ENCODE assay signal across 11 mouse cellular contexts in the genomic region with DNA sequence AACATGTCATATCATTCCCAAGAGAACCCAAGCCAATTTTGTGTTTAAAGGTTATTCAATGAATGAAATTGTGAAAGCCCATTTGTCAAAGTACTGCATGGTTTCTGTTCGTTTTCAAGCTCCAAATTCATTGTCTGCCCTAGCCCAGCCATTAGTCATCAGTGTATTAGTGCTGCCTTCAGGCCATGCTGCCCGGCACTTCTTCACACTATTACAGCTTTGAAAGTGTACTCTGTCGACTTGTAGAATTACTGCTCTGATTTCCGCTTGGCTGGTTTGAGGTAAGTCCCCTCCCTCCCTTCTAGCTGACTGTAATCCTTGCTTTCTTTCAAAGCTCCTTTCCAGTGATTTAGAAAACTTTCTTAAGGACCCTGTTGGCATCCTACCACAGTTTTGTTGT. TPM values are rescaled to one million over a fixed set of nuclear protein-coding genes. Genes with fewer than 3 reads are reported as not detected.
DNase-seq lines count a peak whose midpoint lies in the region; ATAC-seq and TF ChIP-seq lines count a peak whose summit lies in the region.
"Had no signal": no experiment of that assay in that cellular context is flagged by ENCODE, and none has a peak within 500 bp of the region (broad histone marks: within the 10 kb centered on the region; RNA-seq: fewer than 3 reads in every experiment).

No protein-coding gene starts in this region.

- H3ac ChIP-seq in myocyte (ENCODE audit: control insufficient read depth, insufficient read length) = no peak overlapping the region

- no peak for ATAC-seq in lung, embryonic 14.5 days (ENCODE audit: insufficient read depth)
- ATAC-seq in hindbrain, embryonic 15.5 days (ENCODE audit: low FRiP score, low read depth) = no peak

- H3K9me3 ChIP-seq in lung, embryonic 14.5 days (ENCODE audit: low read depth, low read length) = no peaks in the 10 kb centered on the region
- H3K9me3 ChIP-seq in embryonic facial prominence, embryonic 10.5 days = no peaks in the 10 kb centered on the region
- H3K9me3 ChIP-seq in hindbrain, embryonic 15.5 days = no peaks in the 10 kb centered on the region

- H3K36me3 ChIP-seq in lung, embryonic 14.5 days (ENCODE audit: insufficient read depth) = no peaks in the 10 kb centered on the region
- peaks cover 5% of the 10 kb centered on the region; the same call in 1 of the 2 replicates for H3K36me3 ChIP-seq in embryonic facial prominence, embryonic 10.5 days (replicated peaks)
- H3K36me3 ChIP-seq in hindbrain, embryonic 15.5 days = no peaks in the 10 kb centered on the region
- no peaks in the 10 kb centered on the region for H3K36me3 ChIP-seq in myocyte (ENCODE audit: control insufficient read depth, insufficient read depth)
- H3K36me3 ChIP-seq: G1E had no signal

- no peak for DNase-seq in lung, embryonic 14.5 days
- no peak for DNase-seq in lung, postnatal 14 days
- no peak for DNase-seq in embryonic facial prominence, embryonic 10.5 days (ENCODE audit: low spot score)
- DNase-seq in ovary, postnatal 14 days (ENCODE audit: low spot score) = no peak
- no peak for DNase-seq in cerebellum, postnatal 36 days
- DNase-seq: heart, postnatal 4 days; spleen, adult 18-20 months; thymus, postnatal 25 days had no signal

- H3K4me3 ChIP-seq in lung, embryonic 14.5 days (ENCODE audit: low read depth, low read length) = no peak overlapping the region
- H3K4me3 ChIP-seq in embryonic facial prominence, embryonic 10.5 days = peak overlapping the region; percentile 96
- no peak overlapping the region for H3K4me3 ChIP-seq in hindbrain, embryonic 15.5 days
- H3K4me3 ChIP-seq in myocyte = no peak overlapping the region

- TF ChIP-seq CTCF in lung, embryonic 14.5 days (IDR thresholded peaks at IDR 0.05; ENCODE audit: low read depth) = no peak

- H3K4me2 ChIP-seq in lung, embryonic 14.5 days = peak overlapping the region; percentile 21; the same call in 1 of the 2 replicates
- peak overlapping the region; percentile 9; the same call in 1 of the 2 replicates for H3K4me2 ChIP-seq in hindbrain, embryonic 15.5 days
- H3K4me2 ChIP-seq in myocyte (ENCODE audit: low read depth) = peak overlapping the region; percentile 68

- H3K27me3 ChIP-seq in lung, embryonic 14.5 days (ENCODE audit: insufficient read depth, low read length) = no peaks in the 10 kb centered on the region
- H3K27me3 ChIP-seq in embryonic facial prominence, embryonic 10.5 days (replicated peaks; ENCODE audit: low read depth, poor library complexity, severe bottlenecking) = no peaks in the 10 kb centered on the region
- H3K27me3 ChIP-seq in hindbrain, embryonic 15.5 days = peaks cover 13% of the 10 kb centered on the region
- H3K27me3 ChIP-seq in myocyte (ENCODE audit: control insufficient read depth, insufficient read depth, insufficient read length) = no peaks in the 10 kb centered on the region

- no peak overlapping the region for H3K27ac ChIP-seq in lung, embryonic 14.5 days (ENCODE audit: low read depth)
- H3K27ac ChIP-seq in embryonic facial prominence, embryonic 10.5 days (replicated peaks) = no peak overlapping the region
- no peak overlapping the region for H3K27ac ChIP-seq in hindbrain, embryonic 15.5 days (replicated peaks)

- no peak overlapping the region for H3K9ac ChIP-seq in lung, embryonic 14.5 days
- H3K9ac ChIP-seq in hindbrain, embryonic 15.5 days = no peak overlapping the region

- WGBS in lung, embryonic 14.5 days = 39% methylated on average over 4 of the region's 4 CpGs
- WGBS in embryonic facial prominence, embryonic 10.5 days = 19% methylated on average over 4 of the region's 4 CpGs
- 21% methylated on average over 4 of the region's 4 CpGs for WGBS in hindbrain, embryonic 15.5 days

- H3K79me2 ChIP-seq in myocyte (ENCODE audit: control insufficient read depth, insufficient read depth) = peaks cover 84% of the 10 kb centered on the region

- peaks cover 13% of the 10 kb centered on the region for H3K4me1 ChIP-seq in lung, embryonic 14.5 days (ENCODE audit: insufficient read depth)
- H3K4me1 ChIP-seq in embryonic facial prominence, embryonic 10.5 days = peaks cover 69% of the 10 kb centered on the region
- H3K4me1 ChIP-seq in hindbrain, embryonic 15.5 days (replicated peaks) = peaks cover 25% of the 10 kb centered on the region

- no peak for TF ChIP-seq POLR2A in myocyte (IDR thresholded peaks at IDR 0.05; ENCODE audit: insufficient read length, low read depth)

TF ChIP-seq in myocyte, 11 proteins besides CTCF, POLR2A, EP300 and RAD21:
- TF ChIP-seq USF1 (IDR thresholded peaks at IDR 0.05; ENCODE audit: low read depth) (no peak), MAX (IDR thresholded peaks at IDR 0.05; ENCODE audit: low read depth) (no peak), SRF (IDR thresholded peaks at IDR 0.05; ENCODE audit: control insufficient read depth, insufficient read length, low read depth) (no peak), TCF3 (IDR thresholded peaks at IDR 0.05; ENCODE audit: insufficient read length, low read depth) (no peak), CEBPB (IDR thresholded peaks at IDR 0.05; ENCODE audit: insufficient read depth, poor library complexity, severe bottlenecking) (no peak), E2F4 (IDR thresholded peaks at IDR 0.05; ENCODE audit: insufficient read depth) (no peak), TCF12 (IDR thresholded peaks at IDR 0.05; ENCODE audit: insufficient read depth, poor library complexity, severe bottlenecking) (no peak), MYOG (IDR thresholded peaks at IDR 0.05; ENCODE audit: control insufficient read depth in 1 of 3, insufficient read depth in 1 of 3, insufficient read length in 2 of 3, low read depth in 2 of 3) (no peak), POLR2AphosphoS2 (IDR thresholded peaks at IDR 0.05; ENCODE audit: insufficient read length, low read depth) (no peak), REST (IDR thresholded peaks at IDR 0.05; ENCODE audit: insufficient read depth, insufficient read length) (no peak), MYOD1 (IDR thresholded peaks at IDR 0.05; ENCODE audit: control insufficient read depth in 1 of 3, insufficient read length in 2 of 3, low read depth in 2 of 3) (no peak)

RNA-seq across cellular contexts. Expression of a gene that starts 5.4 kb away (rescaled TPM):
- polyA plus RNA-seq in lung, embryonic 14.5 days (2014; fragmentation: Nextera tagmentation; extraction: Ambion mirVana) = 27.5 and 30.6 TPM in 2 replicates
- 33.9 and 35.4 TPM in 2 replicates for polyA plus RNA-seq in embryonic facial prominence, embryonic 10.5 days (2016; fragmentation: Nextera tagmentation; extraction: Ambion mirVana)
- polyA plus RNA-seq in hindbrain, embryonic 15.5 days (2015; fragmentation: Nextera tagmentation; extraction: Ambion mirVana) = 5.4 and 8.8 TPM in 2 replicates
- polyA plus RNA-seq in myocyte (2012; fragmentation: generic; extraction: Trizol) = 3.9 TPM
- polyA plus RNA-seq: G1E had no signal

Comparison
In these comparisons a context has a peak if more than half of its experiments do, and no peak if none do; other contexts are left out.
1. H3K4me2 ChIP-seq: peak in every context shown above with its lines; median percentile 68 in myocyte; 21 in lung, embryonic 14.5 days; 9 in hindbrain, embryonic 15.5 days.